Mouse (Mus musculus) stomach, embryonic 15.5 days (tissue): Measurements from ENCODE around the gene Nup85. TPM values are rescaled to one million over a fixed set of nuclear protein-coding genes. Genes with fewer than 3 reads are reported as not detected.
A peak's percentile ranks its signal among the peaks of the same experiment; 100 is the strongest.

Source experiments
- ATAC-seq: fragments of 200-750 bp; cut with Nextera tagmentation; 2 replicates; pipeline ENCODE4 v1.8.0; 2017; ENCODE audit warnings: low read depth, moderate number of reproducible peaks, moderate TSS enrichment; ENCODE audit not compliant: insufficient read depth, low FRiP score
- H3K27ac ChIP-seq: fragments of 300-500 bp; sonication (generic); 2 replicates; pipeline ENCODE4 v1.5.1; 2015; ENCODE audit warnings: mild to moderate bottlenecking, inconsistent platforms
- H3K27me3 ChIP-seq: fragments of 300-500 bp; sonication (generic); replicated peaks from 2 replicates; pipeline ENCODE4 v1.6.1; 2015; ENCODE audit warnings: inconsistent platforms
- H3K36me3 ChIP-seq: fragments of 300-500 bp; sonication (generic); 2 replicates; pipeline ENCODE4 v1.6.1; 2015; ENCODE audit warnings: inconsistent platforms
- H3K4me1 ChIP-seq: fragments of 300-500 bp; sonication (generic); 2 replicates; pipeline ENCODE4 v1.6.1; 2015; ENCODE audit warnings: inconsistent platforms
- H3K4me2 ChIP-seq: fragments of 300-500 bp; sonication (generic); 2 replicates; pipeline ENCODE4 v1.6.1; 2015; ENCODE audit warnings: mild to moderate bottlenecking, inconsistent platforms
- H3K4me3 ChIP-seq: fragments of 300-500 bp; sonication (generic); replicated peaks from 2 replicates; pipeline ENCODE4 v1.5.1; 2015; ENCODE audit warnings: inconsistent platforms
- H3K9ac ChIP-seq: fragments of 300-500 bp; sonication (generic); 2 replicates; pipeline ENCODE4 v1.6.1; 2015; ENCODE audit warnings: inconsistent platforms
- H3K9me3 ChIP-seq: fragments of 300-500 bp; sonication (generic); 2 replicates; pipeline ENCODE4 v1.6.1; 2016; ENCODE audit warnings: inconsistent platforms
- WGBS: fragments of 180-500 bp; shearing (Covaris S2); methylation state at CpG from one replicate; pipeline ENCODE4 v1.1.7; 2015; 5-methylcytosine and 5-hydroxymethylcytosine counted together
- polyA plus RNA-seq: library from polyadenylated mRNA; unstranded; fragments of >200 nt; fragmentation: Nextera tagmentation; extraction: Ambion mirVana; gene quantifications from 2 replicates; pipeline ENCODE4 v1.2.1, GENCODE M21; 2015

Nup85 gene
- polyA plus RNA-seq, 1 experiment from 2014 or later, result 181 TPM

- no peaks in the 10 kb centered on the region for H3K9me3 ChIP-seq
- H3K4me1 ChIP-seq, result no peaks in the 10 kb centered on the region
- H3K4me2 ChIP-seq, result no peak overlapping the region
- no peak overlapping the region for H3K9ac ChIP-seq
- H3K4me3 ChIP-seq, result no peak overlapping the region
- H3K27me3 ChIP-seq, result no peaks in the 10 kb centered on the region
- no peak overlapping the region for H3K27ac ChIP-seq
- peaks cover 88% of the 10 kb centered on the region for H3K36me3 ChIP-seq
- ATAC-seq, result no peak
- WGBS, result 87% methylated on average over 7 of the region's 7 CpGs
Observed at GRCm38 (mm10) chr11:115585573-115586100, 21.4 kb downstream of the Nup85 start.

- no peak for ATAC-seq
- 89% methylated on average over 9 of the region's 9 CpGs for WGBS
- Histone ChIP-seq H3K36me3 (peaks cover 89% of the 10 kb centered on the region), H3K4me3 (no peak overlapping the region), H3K4me2 (no peak overlapping the region), H3K9ac (no peak overlapping the region), H3K27me3 (no peaks in the 10 kb centered on the region), H3K4me1 (no peaks in the 10 kb centered on the region), H3K9me3 (no peaks in the 10 kb centered on the region), H3K27ac (no peak overlapping the region)
Observed at GRCm38 (mm10) chr11:115586403-115586802, 22.2 kb downstream of the Nup85 start.

- no peak overlapping the region for H3K27ac ChIP-seq
- no peak for ATAC-seq
- WGBS, result 79% methylated on average over 9 of the region's 9 CpGs
- no peak overlapping the region for H3K4me2 ChIP-seq
- H3K4me3 ChIP-seq, result no peak overlapping the region
- no peaks in the 10 kb centered on the region for H3K4me1 ChIP-seq
- no peak overlapping the region for H3K9ac ChIP-seq
- no peaks in the 10 kb centered on the region for H3K9me3 ChIP-seq
- no peaks in the 10 kb centered on the region for H3K27me3 ChIP-seq
- peaks cover 84% of the 10 kb centered on the region for H3K36me3 ChIP-seq
Observed at GRCm38 (mm10) chr11:115587984-115588383, 23.8 kb downstream of the Nup85 start.

GRCm38 (mm10) chr11:115590526-115591075 lies 26.4 kb downstream of the Nup85 start:
- peaks cover 78% of the 10 kb centered on the region for H3K36me3 ChIP-seq
- no peak overlapping the region for H3K9ac ChIP-seq
- no peaks in the 10 kb centered on the region for H3K9me3 ChIP-seq
- H3K4me1 ChIP-seq, result no peaks in the 10 kb centered on the region
- no peak overlapping the region for H3K4me2 ChIP-seq
- no peaks in the 10 kb centered on the region for H3K27me3 ChIP-seq
- ATAC-seq, result no peak
- no peak overlapping the region for H3K27ac ChIP-seq
- H3K4me3 ChIP-seq, result no peak overlapping the region
- WGBS, result 81% methylated on average over 2 of the region's 2 CpGs

DNA sequence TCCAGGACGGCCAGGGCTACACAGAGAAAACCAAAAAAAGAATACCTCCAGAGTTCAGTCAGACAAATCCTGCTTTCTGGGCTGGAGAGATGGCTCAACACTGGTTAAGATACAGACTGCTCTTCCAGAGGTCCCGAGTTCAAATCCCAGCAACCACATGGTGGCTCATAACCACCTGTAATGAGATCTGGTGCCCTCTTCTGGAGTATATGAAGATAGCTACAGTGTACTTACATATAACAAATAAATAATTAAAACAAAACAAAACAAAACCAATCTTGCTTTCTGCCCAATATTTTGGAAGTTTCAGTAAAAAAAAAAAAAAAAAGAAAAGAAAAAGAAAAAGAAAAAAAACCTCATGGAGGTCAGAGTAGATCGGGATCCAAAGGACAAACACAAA lies 31.0 kb downstream of the Nup85 start:
- H3K9me3 ChIP-seq, result no peaks in the 10 kb centered on the region
- no peak overlapping the region for H3K9ac ChIP-seq
- no peak overlapping the region for H3K4me2 ChIP-seq
- H3K4me3 ChIP-seq, result no peak overlapping the region
- no peak for ATAC-seq
- H3K27me3 ChIP-seq, result no peaks in the 10 kb centered on the region
- WGBS, result 93% methylated on average over 3 of the region's 3 CpGs
- peaks cover 57% of the 10 kb centered on the region for H3K36me3 ChIP-seq
- no peaks in the 10 kb centered on the region for H3K4me1 ChIP-seq
- no peak overlapping the region for H3K27ac ChIP-seq

- Histone ChIP-seq H3K27me3 (no peaks in the 10 kb centered on the region), H3K4me2 (no peak overlapping the region), H3K36me3 (peaks cover 33% of the 10 kb centered on the region), H3K9ac (no peak overlapping the region), H3K4me3 (no peak overlapping the region), H3K4me1 (peaks cover 14% of the 10 kb centered on the region), H3K27ac (no peak overlapping the region), H3K9me3 (no peaks in the 10 kb centered on the region)
- ATAC-seq, result no peak
- 92% methylated on average over 4 of the region's 4 CpGs for WGBS
Observed at GRCm38 (mm10) chr11:115598309-115598708, 34.1 kb downstream of the Nup85 start.

DNA sequence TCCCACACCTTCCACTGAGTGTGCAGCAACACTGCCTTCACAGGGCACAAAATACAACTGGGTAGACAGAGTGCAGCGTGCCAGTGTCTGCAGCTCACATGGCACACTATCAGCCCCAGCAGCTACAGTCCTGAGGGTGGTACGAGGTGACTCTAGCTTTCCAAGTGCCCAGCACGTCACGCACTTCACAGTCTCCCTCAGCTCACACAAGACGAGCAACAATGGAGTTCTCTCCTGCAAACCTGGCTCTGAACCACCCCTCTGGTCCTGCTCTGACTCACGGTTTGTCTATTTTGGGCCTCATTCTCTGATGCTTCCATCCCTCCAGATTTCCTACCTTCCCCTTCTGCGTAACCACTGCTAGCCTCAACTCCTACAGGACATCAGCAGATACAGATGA lies 35.5 kb downstream of the Nup85 start:
- H3K9me3 ChIP-seq, result no peaks in the 10 kb centered on the region
- H3K9ac ChIP-seq, result no peak overlapping the region
- no peak overlapping the region for H3K4me3 ChIP-seq
- H3K4me2 ChIP-seq, result no peak overlapping the region
- peaks cover 20% of the 10 kb centered on the region for H3K36me3 ChIP-seq
- H3K27me3 ChIP-seq, result no peaks in the 10 kb centered on the region
- no peak for ATAC-seq
- 90% methylated on average over 7 of the region's 7 CpGs for WGBS
- H3K4me1 ChIP-seq, result peaks cover 16% of the 10 kb centered on the region
- H3K27ac ChIP-seq, result no peak overlapping the region

- no peak for ATAC-seq
- Histone ChIP-seq H3K36me3 (peaks cover 16% of the 10 kb centered on the region; the same call in 1 of the 2 replicates), H3K27ac (no peak overlapping the region), H3K4me2 (no peak overlapping the region), H3K9ac (no peak overlapping the region), H3K4me3 (no peak overlapping the region), H3K4me1 (peaks cover 26% of the 10 kb centered on the region), H3K27me3 (no peaks in the 10 kb centered on the region), H3K9me3 (no peaks in the 10 kb centered on the region)
- WGBS, result 91% methylated on average over 15 of the region's 15 CpGs
Observed at GRCm38 (mm10) chr11:115600743-115601142, 36.5 kb downstream of the Nup85 start.

- Histone ChIP-seq H3K4me2 (no peak overlapping the region), H3K36me3 (peaks cover 18% of the 10 kb centered on the region; the same call in 1 of the 2 replicates), H3K4me1 (peaks cover 28% of the 10 kb centered on the region), H3K9ac (no peak overlapping the region), H3K27me3 (no peaks in the 10 kb centered on the region), H3K27ac (no peak overlapping the region), H3K4me3 (no peak overlapping the region), H3K9me3 (no peaks in the 10 kb centered on the region)
- 82% methylated on average over 4 of the region's 4 CpGs for WGBS
- ATAC-seq, result no peak
Observed at GRCm38 (mm10) chr11:115601174-115601573, 36.9 kb downstream of the Nup85 start.

DNA sequence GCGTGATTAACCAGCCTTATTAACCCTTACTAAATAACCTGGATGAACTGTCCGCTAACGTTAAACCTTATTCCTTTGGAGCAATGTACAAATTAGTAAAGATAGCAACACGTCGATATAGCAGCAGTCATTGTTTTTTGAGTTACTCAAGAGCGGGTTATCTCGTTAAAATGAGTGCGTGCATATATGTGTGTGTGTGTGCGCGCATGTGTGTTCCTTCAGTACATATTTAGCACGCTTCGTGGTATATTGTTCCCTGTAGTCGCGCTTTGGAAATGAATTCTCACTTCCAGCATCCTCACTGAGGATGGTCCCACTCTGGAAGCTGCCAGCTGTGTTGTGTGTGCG lies 38.9 kb downstream of the Nup85 start:
- ATAC-seq, result no peak
- Histone ChIP-seq H3K36me3 (peaks cover 27% of the 10 kb centered on the region; the same call in 1 of the 2 replicates), H3K4me1 (peaks cover 28% of the 10 kb centered on the region), H3K27me3 (no peaks in the 10 kb centered on the region), H3K27ac (peak overlapping the region; percentile 95), H3K4me3 (peak overlapping the region; percentile 91), H3K9me3 (no peaks in the 10 kb centered on the region), H3K4me2 (peak overlapping the region; percentile 66), H3K9ac (peak overlapping the region; percentile 96)
- WGBS, result 3% methylated on average over 15 of the region's 15 CpGs

GRCm38 (mm10) chr11:115603476-115604303 lies 39.5 kb downstream of the Nup85 start, which contains the start of the genes Mrps7 and Gga3:
Gene Mrps7 (plus strand): TSS chr11:115603925.
Gene Gga3 (minus strand): TSS chr11:115604051.
- Histone ChIP-seq H3K36me3 (peaks cover 27% of the 10 kb centered on the region), H3K4me2 (peak within 1 kb of the TSS; percentile 89), H3K9me3 (no peaks in the 10 kb centered on the region), H3K4me1 (peaks cover 28% of the 10 kb centered on the region), H3K9ac (peak within 1 kb of the TSS; percentile 96), H3K27ac (peak within 1 kb of the TSS; percentile 95), H3K27me3 (no peaks in the 10 kb centered on the region), H3K4me3 (peak within 1 kb of the TSS; percentile 91)
- WGBS, result under 1% methylated on average over 80 of the region's 93 CpGs
- ATAC-seq, result peak; percentile 96

DNA sequence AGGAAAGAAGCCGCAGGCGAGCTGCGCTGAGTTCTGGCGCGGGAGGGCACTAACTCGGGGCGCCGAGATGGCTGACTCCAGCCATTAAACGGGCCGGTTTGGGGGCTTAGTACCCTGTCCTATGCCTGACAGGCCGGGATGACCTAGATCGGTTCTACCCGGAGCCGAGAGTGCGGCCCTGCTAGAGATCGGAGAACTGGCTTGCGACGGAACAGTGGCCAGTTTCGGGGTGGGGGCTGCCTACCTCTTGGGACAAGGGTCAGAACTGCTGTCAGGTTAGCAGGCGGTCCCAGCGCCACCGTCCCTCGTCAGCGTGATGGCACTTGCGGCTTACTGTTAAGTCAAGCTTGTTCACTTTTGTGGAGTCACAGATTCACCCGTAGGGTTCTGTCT lies 40.1 kb downstream of the Nup85 start:
- Histone ChIP-seq H3K9ac (peak overlapping the region; percentile 96), H3K27ac (peak overlapping the region; percentile 95), H3K36me3 (peaks cover 32% of the 10 kb centered on the region), H3K4me2 (peak overlapping the region; percentile 89), H3K9me3 (no peaks in the 10 kb centered on the region), H3K27me3 (no peaks in the 10 kb centered on the region), H3K4me3 (peak overlapping the region; percentile 91), H3K4me1 (peaks cover 28% of the 10 kb centered on the region)
- under 1% methylated on average over 26 of the region's 26 CpGs for WGBS
- ATAC-seq, result peak; percentile 31
